Mouse (Mus musculus): ENCODE data around the gene Slc8a1.

Slc8a1 gene

DNA sequence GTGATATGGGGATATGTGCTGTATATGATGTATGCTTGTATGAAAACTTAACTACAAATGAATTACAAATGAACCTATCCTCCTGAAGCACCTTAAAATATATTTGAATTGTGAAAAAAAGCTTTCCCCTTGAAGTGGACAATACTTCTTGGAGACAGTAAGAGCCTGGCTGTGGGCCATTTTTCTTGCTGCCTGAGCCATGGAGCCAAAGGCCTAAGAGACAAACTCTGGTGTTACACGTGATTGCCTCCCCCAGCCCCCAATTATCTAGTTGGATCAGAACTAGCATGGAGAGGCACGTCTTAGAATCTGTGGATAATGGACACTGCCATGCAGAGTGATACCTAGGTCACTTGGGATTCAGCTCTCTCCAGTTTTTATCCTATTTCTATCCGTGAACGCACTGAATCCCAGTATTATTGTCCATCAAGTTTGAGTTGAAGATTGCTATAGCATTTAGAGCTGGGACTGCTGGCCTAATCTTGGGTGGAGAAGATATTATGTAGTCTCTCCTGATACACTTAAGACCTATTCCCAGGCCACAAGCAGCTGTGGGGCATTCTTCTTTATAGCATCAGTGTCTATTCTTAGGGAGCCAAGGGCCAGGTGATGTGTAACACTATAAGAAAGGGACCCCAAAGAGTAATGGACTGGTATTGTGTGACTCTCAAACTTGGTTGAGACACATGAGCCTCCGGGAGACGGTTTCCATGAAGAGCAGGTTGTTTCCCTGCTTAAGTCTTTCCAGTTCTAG, 321.6 kb downstream of the Slc8a1 start:
- no peak for DNase-seq

- DNase-seq: no peak
Measured at GRCm38 (mm10) chr17:81412736-81413135, 325.4 kb downstream of the Slc8a1 start.

DNA sequence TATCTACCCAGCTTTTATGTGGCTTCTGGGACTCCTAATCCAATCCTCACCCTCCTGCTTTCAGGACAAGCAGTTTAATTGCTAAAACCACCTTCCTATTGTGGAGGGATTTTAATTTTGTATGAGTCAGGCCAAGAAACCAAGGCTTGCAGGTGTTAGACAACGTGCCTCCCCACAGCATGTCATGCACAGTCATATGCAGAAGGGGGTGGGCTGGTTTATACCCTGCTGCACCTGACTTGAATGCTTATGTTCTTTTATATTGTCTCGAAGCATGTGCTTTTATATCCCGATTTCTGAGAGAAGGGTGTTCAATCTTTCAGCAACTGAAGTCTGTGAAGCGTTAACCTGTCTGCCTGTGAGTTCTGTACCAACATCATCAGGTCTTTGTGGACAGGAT, 334.0 kb downstream of the Slc8a1 start:
- DNase-seq: no peak

GRCm38 (mm10) chr17:81403121-81403520, 335.1 kb downstream of the Slc8a1 start:
- DNase-seq: no peak

DNA sequence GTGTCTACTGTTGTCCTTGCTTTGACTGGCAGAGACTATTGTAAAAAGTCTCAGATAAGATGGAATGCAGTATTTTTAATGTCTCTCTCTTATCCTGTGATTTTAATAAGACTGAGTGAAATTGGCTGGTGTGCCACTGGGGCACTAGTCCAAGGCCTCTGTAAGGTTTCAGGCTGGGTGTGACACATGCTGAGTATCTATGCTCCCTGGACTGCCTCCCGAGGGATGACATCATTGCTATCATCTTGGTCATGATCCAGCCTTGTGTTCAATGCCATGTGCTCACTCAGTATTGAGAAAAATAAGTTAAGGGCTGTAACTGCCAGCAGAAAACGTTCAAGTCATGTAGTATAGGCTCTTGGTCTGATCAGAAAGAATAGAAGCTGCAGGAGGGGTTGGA, 335.5 kb downstream of the Slc8a1 start:
- no peak for DNase-seq

DNA sequence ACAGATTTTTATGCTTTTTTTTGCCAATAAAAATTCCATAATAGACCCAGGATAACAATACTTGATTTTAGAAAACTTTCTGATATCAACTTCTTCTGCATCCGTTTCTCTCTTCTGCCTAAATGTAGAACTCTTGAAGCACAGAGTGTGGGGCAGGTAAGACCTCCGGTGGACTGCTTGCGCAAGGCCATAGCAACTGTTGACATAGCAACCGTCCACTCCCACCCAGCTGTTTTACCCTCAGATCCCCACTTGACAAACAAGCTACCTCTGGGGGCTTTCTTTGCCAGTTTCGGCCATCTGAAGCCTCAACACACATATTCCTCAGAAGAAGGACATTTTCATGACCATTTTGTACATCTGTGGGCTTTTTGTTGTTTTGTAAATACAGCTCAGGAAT, 337.8 kb downstream of the Slc8a1 start:
- no peak for DNase-seq

GRCm38 (mm10) chr17:81397434-81397833, 340.7 kb downstream of the Slc8a1 start:
- no peak for DNase-seq

DNA sequence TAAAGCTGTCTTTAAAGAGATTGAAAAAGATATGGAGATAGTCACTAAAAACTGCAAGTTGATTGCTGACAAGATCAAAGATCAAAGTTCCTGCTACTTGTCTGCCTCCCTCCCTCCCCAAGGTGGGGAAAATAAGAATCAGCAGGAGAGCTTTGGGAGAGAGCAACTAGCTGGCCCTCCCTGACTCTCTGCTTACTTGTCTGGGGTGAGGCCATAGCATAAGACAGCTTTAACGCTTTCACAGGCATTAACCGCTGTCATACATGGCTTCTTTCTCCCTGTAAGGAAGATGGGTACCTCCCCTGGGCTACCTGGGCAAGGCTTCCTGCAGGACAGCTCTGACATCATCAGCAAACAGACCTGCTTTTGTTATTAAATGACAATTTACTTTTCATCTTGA, 344.1 kb downstream of the Slc8a1 start:
- DNase-seq: no peak

GRCm38 (mm10) chr17:81393040-81393439, 345.1 kb downstream of the Slc8a1 start:
- no peak for DNase-seq

GRCm38 (mm10) chr17:81391478-81391877, 346.7 kb downstream of the Slc8a1 start:
- DNase-seq: no peak

GRCm38 (mm10) chr17:81390790-81391189, 347.4 kb downstream of the Slc8a1 start:
- DNase-seq: no peak

DNA sequence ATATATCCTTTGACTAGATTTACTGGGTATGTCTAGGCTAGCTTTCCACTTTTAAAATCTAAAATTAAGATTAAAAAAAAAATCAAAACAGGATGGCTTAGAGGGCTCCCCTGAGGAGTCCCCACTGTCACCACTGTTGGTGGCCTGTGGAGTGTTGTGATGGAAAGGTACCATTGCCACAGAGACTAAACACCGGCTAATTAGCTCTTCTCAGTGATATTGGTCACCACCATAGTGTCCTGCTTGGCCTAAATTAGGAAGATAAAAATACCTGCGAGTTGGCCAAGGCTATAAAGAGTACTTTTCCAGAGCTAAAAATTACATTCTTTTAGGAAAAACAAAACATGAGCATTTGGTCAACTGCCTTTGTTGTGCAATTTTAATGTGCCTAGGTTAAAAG, 352.1 kb downstream of the Slc8a1 start:
- no peak for DNase-seq

GRCm38 (mm10) chr17:81385476-81385875, 352.7 kb downstream of the Slc8a1 start:
- DNase-seq: no peak

- DNase-seq: no peak
Measured at GRCm38 (mm10) chr17:81383461-81383860, 354.7 kb downstream of the Slc8a1 start.

GRCm38 (mm10) chr17:81378436-81378835, 359.7 kb downstream of the Slc8a1 start:
- DNase-seq: no peak

- no peak for DNase-seq
Measured at GRCm38 (mm10) chr17:81377757-81378299, 360.3 kb downstream of the Slc8a1 start.

- DNase-seq: no peak
Measured at GRCm38 (mm10) chr17:81377195-81377594, 361.0 kb downstream of the Slc8a1 start.

DNA sequence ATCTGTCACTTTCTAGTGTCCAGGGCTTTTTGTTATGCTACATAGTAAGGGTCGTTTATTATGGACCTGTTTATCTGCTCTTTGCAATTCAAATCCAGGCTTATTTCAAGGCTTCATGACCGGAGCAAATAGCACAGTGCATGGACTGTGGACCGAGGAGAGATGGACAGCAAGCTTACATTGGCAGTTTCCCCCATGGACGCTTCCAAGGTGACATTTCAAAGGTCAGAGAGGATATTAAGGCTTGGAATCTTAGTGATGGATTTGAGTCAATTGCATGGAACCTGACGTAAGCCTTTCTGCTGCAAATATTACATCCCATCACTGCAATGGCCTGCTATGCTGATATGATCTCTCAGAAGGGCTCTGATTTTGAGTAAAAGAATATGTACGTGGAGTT, 362.3 kb downstream of the Slc8a1 start:
- DNase-seq: no peak

DNA sequence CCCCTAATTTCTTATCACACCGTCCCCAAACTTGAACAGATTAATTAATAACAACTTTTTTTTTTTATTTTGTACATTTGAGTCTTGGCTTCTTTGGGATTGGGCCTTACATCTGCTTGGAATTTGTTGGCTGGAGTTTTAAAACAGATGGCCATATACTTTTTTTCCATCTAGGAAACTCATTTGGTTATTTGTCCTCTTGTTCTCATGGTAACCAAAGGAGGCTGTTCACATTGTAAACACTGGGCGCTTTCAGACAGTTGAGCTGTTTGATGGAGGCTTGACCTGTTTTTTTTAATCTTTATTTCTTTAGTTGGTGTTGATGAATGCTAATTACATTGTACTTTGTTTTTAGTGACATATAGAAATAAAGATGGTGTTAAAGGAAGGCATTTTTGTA, 369.1 kb downstream of the Slc8a1 start:
- DNase-seq: no peak

GRCm38 (mm10) chr17:81368503-81368902, 369.7 kb downstream of the Slc8a1 start:
- no peak for DNase-seq

DNA sequence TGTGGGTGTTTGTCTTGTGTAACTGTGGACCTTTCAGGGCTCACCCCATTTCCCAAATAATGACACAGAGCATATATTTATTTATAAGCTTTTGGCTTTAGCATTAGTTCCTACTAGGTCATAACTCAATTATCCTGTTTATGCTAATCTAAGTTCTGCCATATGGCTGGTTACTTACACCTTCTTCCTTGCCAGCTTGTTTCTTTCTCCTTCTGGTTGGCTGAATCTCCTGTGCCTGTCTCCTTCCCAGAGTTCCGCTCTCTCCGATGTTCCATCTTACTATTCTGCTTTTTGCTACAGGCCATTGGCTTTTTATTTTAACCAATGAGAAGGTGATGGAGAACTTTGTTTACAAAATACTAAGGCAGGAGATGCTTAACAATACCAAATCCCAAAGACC, 374.8 kb downstream of the Slc8a1 start:
- no peak for DNase-seq

DNA sequence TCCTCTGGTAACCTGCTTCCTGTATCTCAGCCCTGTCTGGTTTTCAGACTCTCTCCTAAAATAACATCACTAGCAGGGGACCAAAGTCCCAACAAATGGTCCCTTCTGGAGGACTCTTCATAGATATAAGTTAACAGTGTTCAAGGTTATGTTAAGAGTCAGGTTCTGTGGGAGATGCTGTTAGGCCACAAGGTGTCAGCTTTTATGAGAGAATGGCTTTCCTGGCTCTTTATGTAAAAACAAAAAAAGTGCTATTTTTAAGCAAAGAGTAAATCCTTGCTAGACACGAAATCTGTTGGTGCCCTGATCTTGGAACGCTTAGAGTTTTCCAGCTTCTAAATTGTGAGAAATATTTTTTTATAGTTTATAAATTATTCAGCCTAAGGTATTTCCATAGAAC, 377.6 kb downstream of the Slc8a1 start:
- DNase-seq: no peak

DNA sequence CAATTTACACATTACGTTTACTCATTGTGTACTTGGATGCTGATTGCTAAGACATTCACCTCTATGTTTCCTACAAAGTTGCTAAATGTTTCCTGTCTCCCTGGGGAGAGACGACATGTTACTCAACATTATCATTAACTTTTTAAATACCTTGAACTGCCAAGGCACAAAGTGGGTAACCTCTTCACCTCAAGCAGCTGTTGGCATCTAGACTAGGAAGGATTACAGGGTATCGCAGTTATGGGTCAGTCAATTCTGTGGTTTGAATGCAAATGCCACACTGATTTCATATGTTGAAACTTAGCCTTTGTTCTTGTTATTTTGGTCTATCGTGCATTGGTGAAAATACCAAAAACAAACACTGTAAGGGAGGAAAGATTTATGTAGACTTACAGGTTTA, 378.1 kb downstream of the Slc8a1 start:
- DNase-seq: no peak

DNA sequence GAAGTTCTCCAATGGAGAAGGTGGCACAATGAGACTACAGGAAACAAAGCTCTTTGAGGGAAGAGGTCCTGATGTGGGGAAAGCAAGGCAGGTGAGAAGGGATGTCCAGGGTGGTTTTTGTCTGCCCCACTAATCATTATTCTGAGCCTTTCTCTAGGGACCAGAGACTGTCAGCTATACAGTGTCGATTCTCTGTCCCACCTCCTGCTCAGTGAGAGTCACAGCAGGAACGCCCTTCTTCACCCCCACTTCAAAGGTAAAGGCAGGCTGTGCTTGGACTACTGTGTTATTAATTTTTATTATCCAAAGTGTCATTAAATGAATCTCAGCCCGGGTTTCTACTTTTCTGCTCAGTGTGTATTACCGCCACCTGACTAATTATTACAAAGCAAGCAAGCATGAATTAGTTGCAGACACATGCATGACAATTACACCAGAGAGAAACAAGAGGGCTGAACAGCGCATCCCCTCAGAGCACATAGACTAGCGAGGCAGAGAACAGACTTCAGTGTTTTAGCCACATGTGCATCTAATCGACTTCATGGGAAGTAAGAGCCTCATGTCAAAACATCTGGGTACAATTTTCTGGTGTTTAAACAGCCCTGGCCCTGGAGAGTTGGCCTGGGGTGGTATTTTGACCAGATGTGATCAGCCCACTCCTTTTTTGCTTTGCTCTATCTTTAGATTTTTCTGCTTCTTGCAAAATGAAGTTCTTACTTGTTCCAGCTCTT, 402.0 kb downstream of the Slc8a1 start:
- no peak for DNase-seq

Measured in thymus, postnatal 14 days (tissue).